Mouse (Mus musculus): ENCODE measurements around the gene Ntrk2. TPM values are rescaled to one million over a fixed set of nuclear protein-coding genes. Genes with fewer than 3 reads are reported as not detected.

Gene Ntrk2
- total and polyA plus RNA-seq, 2 experiments: 0.55 to 1.5 TPM

DNA sequence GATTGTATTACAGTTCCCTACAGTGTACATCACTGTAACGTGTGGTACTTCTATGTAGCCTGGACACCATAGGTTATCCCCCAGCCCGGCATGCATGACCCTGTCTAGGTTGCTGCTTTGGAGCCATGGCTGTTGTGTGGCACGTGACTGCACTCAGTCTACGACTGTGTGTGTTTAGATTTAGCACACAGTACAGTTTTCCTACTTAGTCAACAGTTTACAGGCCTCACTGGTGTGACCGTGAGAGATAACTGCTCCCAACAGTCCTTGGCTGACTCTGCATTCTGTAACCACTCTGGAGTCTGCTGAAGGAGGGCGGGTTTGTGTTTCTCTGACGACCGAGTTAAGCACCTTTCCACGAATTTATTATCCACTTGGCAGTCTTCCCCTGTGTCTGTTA, 370.1 kb downstream of the Ntrk2 start:
- no peak overlapping the region for H3K9ac ChIP-seq (ENCODE audit: low read depth, low read length)
- H3K36me3 ChIP-seq (ENCODE audit: control insufficient read depth, insufficient read depth, low read length): no peaks in the 10 kb centered on the region

DNA sequence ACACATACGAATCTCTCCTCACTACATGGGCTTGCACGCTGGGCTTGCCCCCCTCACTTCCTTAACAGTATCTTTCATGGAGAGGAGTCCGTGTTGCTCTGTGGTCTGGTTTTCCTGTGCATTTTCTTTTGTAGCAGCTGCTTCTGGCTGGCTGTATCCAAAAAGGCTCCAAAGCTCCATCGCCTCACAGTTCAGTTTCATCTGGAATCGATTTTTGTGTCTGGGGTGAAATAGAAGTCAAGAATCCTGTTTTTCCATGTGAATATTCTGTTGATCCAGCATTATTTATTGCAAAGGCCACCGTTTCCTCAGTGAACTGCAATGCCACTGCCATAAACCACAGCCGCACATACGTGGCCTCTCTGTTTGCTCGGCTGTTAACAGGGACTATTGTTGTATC, 370.6 kb downstream of the Ntrk2 start:
- Histone ChIP-seq H3K36me3 (ENCODE audit: control insufficient read depth, insufficient read depth, low read length) (no peaks in the 10 kb centered on the region), H3K27ac (replicated peaks; ENCODE audit: insufficient read depth, low read depth, low read length) (no peak overlapping the region), H3K27me3 (ENCODE audit: control insufficient read depth, insufficient read depth, low read length) (no peaks in the 10 kb centered on the region), H3K4me3 (ENCODE audit: insufficient read depth, low read depth, low read length) (no peak overlapping the region), H3K79me2 (ENCODE audit: control insufficient read depth, insufficient read depth, low read length) (no peaks in the 10 kb centered on the region), H3K9ac (ENCODE audit: low read depth, low read length) (no peak overlapping the region), H3K4me1 (ENCODE audit: control insufficient read depth, insufficient read depth, low read length) (no peaks in the 10 kb centered on the region)
- DNase-seq (ENCODE audit: extremely low read depth, low read depth, low spot score): no peak
- no peak for TF ChIP-seq POLR2A (IDR thresholded peaks at IDR 0.05; ENCODE audit: extremely low read depth, insufficient read depth, low read length)
- TF ChIP-seq CTCF (IDR thresholded peaks at IDR 0.05; ENCODE audit: low read depth, low read length): no peak
- WGBS: 81% methylated on average over 9 of the region's 9 CpGs

More for the DNA sequence above, 370.1 kb downstream of the Ntrk2 start:
- 69% methylated on average over 9 of the region's 9 CpGs for WGBS
- H3K79me2 ChIP-seq (ENCODE audit: control insufficient read depth, insufficient read depth, low read length): no peaks in the 10 kb centered on the region
- DNase-seq (ENCODE audit: extremely low read depth, low read depth, low spot score): no peak
- H3K4me1 ChIP-seq (ENCODE audit: control insufficient read depth, insufficient read depth, low read length): no peaks in the 10 kb centered on the region
- H3K4me3 ChIP-seq (ENCODE audit: insufficient read depth, low read depth, low read length): no peak overlapping the region
- no peak for TF ChIP-seq CTCF (IDR thresholded peaks at IDR 0.05; ENCODE audit: low read depth, low read length)
- TF ChIP-seq POLR2A (IDR thresholded peaks at IDR 0.05; ENCODE audit: extremely low read depth, insufficient read depth, low read length): no peak
- no peak overlapping the region for H3K27ac ChIP-seq (replicated peaks; ENCODE audit: insufficient read depth, low read depth, low read length)
- H3K27me3 ChIP-seq (ENCODE audit: control insufficient read depth, insufficient read depth, low read length): no peaks in the 10 kb centered on the region

DNA sequence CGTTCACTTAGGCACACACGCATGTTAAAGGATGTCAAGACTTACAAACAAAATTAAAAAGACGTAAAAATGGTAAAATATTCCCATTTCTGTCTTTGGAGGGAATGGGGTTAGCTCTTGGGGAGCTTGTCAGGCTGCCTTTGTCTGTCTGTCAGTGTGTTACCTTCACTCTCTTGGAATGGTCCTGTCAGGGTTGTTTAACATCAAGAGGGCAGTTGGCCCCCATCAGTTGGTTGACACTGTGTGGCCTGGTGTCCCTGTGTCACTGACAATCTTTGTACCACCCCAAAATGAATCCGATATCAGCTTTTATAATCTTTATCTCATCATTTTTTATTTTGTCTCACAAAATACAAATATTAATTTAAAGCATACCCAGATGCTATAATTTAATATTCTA, 373.6 kb downstream of the Ntrk2 start:
- no peak overlapping the region for H3K9ac ChIP-seq (ENCODE audit: low read depth, low read length)
- H3K4me3 ChIP-seq (ENCODE audit: insufficient read depth, low read depth, low read length): no peak overlapping the region
- no peaks in the 10 kb centered on the region for H3K36me3 ChIP-seq (ENCODE audit: control insufficient read depth, insufficient read depth, low read length)
- whole genome bisulfite sequencing: 90% methylated on average over 4 of the region's 4 CpGs
- H3K4me1 ChIP-seq (ENCODE audit: control insufficient read depth, insufficient read depth, low read length): no peaks in the 10 kb centered on the region
- no peak overlapping the region for H3K27ac ChIP-seq (replicated peaks; ENCODE audit: insufficient read depth, low read depth, low read length)
- DNase-seq (ENCODE audit: extremely low read depth, low read depth, low spot score): no peak
- no peaks in the 10 kb centered on the region; the same call in 1 of the 2 replicates for H3K27me3 ChIP-seq (ENCODE audit: control insufficient read depth, insufficient read depth, low read length)
- TF ChIP-seq POLR2A (IDR thresholded peaks at IDR 0.05; ENCODE audit: extremely low read depth, insufficient read depth, low read length): no peak
- no peak for TF ChIP-seq CTCF (IDR thresholded peaks at IDR 0.05; ENCODE audit: low read depth, low read length)
- H3K79me2 ChIP-seq (ENCODE audit: control insufficient read depth, insufficient read depth, low read length): no peaks in the 10 kb centered on the region

DNA sequence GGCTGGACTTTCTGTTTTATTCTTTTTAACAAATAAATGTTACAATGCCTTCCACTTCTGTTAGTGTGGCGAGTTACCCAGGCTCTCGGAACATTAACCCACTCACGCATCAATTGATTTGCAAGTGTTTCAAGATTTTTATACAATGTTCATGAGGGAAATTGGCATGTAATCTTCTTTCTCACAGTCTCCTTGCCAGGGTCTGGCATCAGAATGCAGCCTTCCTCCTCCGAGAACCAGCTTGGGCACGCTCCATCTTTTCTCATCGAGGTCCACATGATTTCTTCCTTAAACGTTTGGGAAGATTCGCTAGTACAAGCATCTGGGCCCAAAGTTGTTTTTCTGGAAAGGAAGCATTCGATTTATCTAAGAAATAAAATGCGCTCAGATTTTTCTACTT, 374.4 kb downstream of the Ntrk2 start:
- no peak for TF ChIP-seq POLR2A (IDR thresholded peaks at IDR 0.05; ENCODE audit: extremely low read depth, insufficient read depth, low read length)
- TF ChIP-seq CTCF (IDR thresholded peaks at IDR 0.05; ENCODE audit: low read depth, low read length): no peak
- H3K4me1 ChIP-seq (ENCODE audit: control insufficient read depth, insufficient read depth, low read length): no peaks in the 10 kb centered on the region
- no peaks in the 10 kb centered on the region; the same call in 1 of the 2 replicates for H3K27me3 ChIP-seq (ENCODE audit: control insufficient read depth, insufficient read depth, low read length)
- 83% methylated on average over 10 of the region's 10 CpGs for WGBS
- no peak overlapping the region for H3K27ac ChIP-seq (replicated peaks; ENCODE audit: insufficient read depth, low read depth, low read length)
- no peak overlapping the region for H3K9ac ChIP-seq (ENCODE audit: low read depth, low read length)
- no peak overlapping the region for H3K4me3 ChIP-seq (ENCODE audit: insufficient read depth, low read depth, low read length)
- no peak for DNase-seq (ENCODE audit: extremely low read depth, low read depth, low spot score)
- H3K36me3 ChIP-seq (ENCODE audit: control insufficient read depth, insufficient read depth, low read length): no peaks in the 10 kb centered on the region
- no peaks in the 10 kb centered on the region for H3K79me2 ChIP-seq (ENCODE audit: control insufficient read depth, insufficient read depth, low read length)

DNA sequence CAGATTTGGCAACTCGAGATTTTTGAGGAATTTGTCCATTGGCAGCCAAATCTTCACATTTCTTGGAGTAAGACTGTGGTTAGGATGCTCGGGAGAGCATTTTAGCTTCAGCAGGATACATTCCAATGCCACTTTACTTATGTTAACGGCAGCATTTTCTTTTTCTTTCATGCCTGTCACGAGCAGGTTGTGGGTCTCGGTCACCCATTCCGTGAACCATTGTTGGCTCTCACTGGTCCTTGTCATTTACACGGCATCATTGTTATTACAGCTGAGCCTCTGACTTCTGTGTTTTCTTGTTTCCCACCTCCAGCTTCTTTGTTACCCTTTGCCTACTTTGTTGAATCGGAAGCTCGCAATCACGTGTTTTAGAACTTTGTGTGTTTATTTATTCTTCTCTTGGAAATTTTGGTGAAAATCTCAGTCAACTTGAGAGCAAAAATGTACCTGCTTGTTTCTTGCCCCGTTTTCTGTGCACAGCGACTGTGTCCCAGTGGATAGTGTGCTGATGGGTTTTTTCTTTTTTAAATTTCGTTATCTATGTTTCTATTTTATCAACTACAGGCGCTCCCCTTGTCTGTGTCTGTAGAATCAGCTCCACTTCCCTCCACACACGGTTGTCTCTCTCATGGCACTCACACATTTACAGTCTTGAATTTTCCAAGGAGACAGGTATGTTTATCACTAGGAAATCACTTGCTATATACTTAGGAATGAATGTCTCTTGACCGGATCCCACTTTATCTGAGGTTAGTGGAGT, 375.0 kb downstream of the Ntrk2 start:
- Histone ChIP-seq H3K27me3 (ENCODE audit: control insufficient read depth, insufficient read depth, low read length) (no peaks in the 10 kb centered on the region; the same call in 1 of the 2 replicates), H3K4me1 (ENCODE audit: control insufficient read depth, insufficient read depth, low read length) (no peaks in the 10 kb centered on the region), H3K9ac (ENCODE audit: low read depth, low read length) (no peak overlapping the region), H3K36me3 (ENCODE audit: control insufficient read depth, insufficient read depth, low read length) (no peaks in the 10 kb centered on the region), H3K4me3 (ENCODE audit: insufficient read depth, low read depth, low read length) (no peak overlapping the region), H3K27ac (replicated peaks; ENCODE audit: insufficient read depth, low read depth, low read length) (no peak overlapping the region), H3K79me2 (ENCODE audit: control insufficient read depth, insufficient read depth, low read length) (no peaks in the 10 kb centered on the region)
- TF ChIP-seq POLR2A (IDR thresholded peaks at IDR 0.05; ENCODE audit: extremely low read depth, insufficient read depth, low read length) (no peak), CTCF (IDR thresholded peaks at IDR 0.05; ENCODE audit: low read depth, low read length) (no peak)
- WGBS: 70% methylated on average over 16 of the region's 16 CpGs
- DNase-seq (ENCODE audit: extremely low read depth, low read depth, low spot score): no peak

DNA sequence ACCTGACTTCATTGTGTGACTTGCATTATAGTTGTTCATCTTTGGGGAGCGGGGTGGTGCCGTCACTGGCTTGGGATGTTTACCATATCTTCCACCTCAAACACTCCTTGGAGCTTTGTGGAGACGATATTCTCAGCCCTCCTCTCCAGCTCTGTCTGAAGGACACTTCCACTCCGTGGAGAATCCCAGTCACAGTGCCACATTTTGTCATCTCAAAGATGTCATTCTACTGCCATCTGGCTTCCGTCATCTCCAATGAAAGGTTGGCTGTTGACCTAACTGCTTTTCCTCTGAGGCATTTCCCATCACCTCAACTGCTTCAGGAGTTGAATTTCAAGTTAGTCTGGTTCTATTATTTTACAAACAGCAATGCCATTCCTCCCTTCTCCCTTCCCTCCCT, 376.3 kb downstream of the Ntrk2 start:
- 54% methylated on average over 5 of the region's 5 CpGs for whole genome bisulfite sequencing
- Histone ChIP-seq H3K36me3 (ENCODE audit: control insufficient read depth, insufficient read depth, low read length) (no peaks in the 10 kb centered on the region), H3K27me3 (ENCODE audit: control insufficient read depth, insufficient read depth, low read length) (no peaks in the 10 kb centered on the region; the same call in 1 of the 2 replicates), H3K27ac (replicated peaks; ENCODE audit: insufficient read depth, low read depth, low read length) (no peak overlapping the region), H3K4me3 (ENCODE audit: insufficient read depth, low read depth, low read length) (no peak overlapping the region), H3K9ac (ENCODE audit: low read depth, low read length) (no peak overlapping the region), H3K79me2 (ENCODE audit: control insufficient read depth, insufficient read depth, low read length) (no peaks in the 10 kb centered on the region), H3K4me1 (ENCODE audit: control insufficient read depth, insufficient read depth, low read length) (no peaks in the 10 kb centered on the region)
- TF ChIP-seq CTCF (IDR thresholded peaks at IDR 0.05; ENCODE audit: low read depth, low read length) (no peak), POLR2A (IDR thresholded peaks at IDR 0.05; ENCODE audit: extremely low read depth, insufficient read depth, low read length) (no peak)
- DNase-seq (ENCODE audit: extremely low read depth, low read depth, low spot score): peak; percentile 8

Other genes starting within 250 kb of the Ntrk2 start
- gene Slc28a3, start 195.7 kb upstream of the Ntrk2 start, total RNA-seq (2014; rRNA removed): not detected in 2 replicates
- not detected in 2 replicates for gene Slc28a3, start 195.7 kb upstream of the Ntrk2 start, polyA plus RNA-seq (2012; rRNA removed)